Mouse (Mus musculus): ENCODE results near the gene Secisbp2. TPM values are rescaled to one million over a fixed set of nuclear protein-coding genes. Genes with fewer than 3 reads are reported as not detected.

Secisbp2 gene
- total RNA-seq, 1 experiment, result 26.6 TPM

DNA sequence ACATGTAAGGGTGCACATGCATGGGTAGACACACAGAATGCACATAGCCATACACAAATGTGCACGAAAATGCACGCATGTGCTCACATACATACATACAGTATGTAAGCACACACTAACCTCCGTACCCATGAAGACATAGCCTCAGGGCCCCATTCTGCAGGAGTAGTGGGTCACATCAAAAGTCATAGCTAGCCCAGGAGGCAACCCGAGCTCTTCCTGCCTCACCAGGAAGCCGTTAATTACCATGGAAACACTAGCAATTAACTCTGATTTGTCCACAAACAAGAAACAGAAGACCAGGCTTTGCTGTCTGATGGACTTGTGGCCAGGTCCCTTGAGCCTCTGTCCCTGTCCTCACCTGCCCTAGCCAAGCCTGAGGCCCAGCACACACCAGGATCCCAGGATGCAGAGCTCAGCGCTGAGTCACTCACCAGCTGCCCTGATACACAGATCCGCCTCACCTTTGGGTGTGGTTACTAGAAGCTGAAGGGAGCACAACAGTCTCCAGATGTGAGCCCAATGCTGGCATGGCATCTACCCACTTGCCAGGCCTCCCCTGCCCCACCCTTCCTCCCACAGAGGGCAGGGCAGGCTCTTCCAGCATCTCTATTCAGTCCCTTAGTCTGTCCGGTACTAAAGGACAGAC is 74.6 kb downstream of the Secisbp2 start:
- Histone ChIP-seq H3K9me3 (ENCODE audit: control insufficient read depth, insufficient read depth, low read depth, low read length) (no peaks in the 10 kb centered on the region), H3K4me1 (ENCODE audit: control insufficient read depth in 2 of 2, insufficient read depth in 2 of 2, low read length in 2 of 2, poor library complexity in 1 of 2) (peaks cover 13 to 55% of the 10 kb centered on the region in 2 experiments), H3K4me3 (ENCODE audit: insufficient read depth in 1 of 2, low read depth in 1 of 2, low read length in 2 of 2, poor library complexity in 1 of 2, severe bottlenecking in 1 of 2) (no peak overlapping the region), H3K36me3 (ENCODE audit: control insufficient read depth, insufficient read depth, low read length, poor library complexity, severe bottlenecking) (peaks cover 2% of the 10 kb centered on the region; the same call in 1 of the 2 replicates), H3K27ac (ENCODE audit: insufficient read depth, low read depth, low read length, poor library complexity, severe bottlenecking) (no peak overlapping the region), H3K9ac (ENCODE audit: insufficient read depth, low read depth, low read length, poor library complexity, severe bottlenecking) (no peak overlapping the region)
- no peak for DNase-seq (ENCODE audit: low read depth, low spot score)
- no peak for TF ChIP-seq ZC3H11A (IDR thresholded peaks at IDR 0.05; ENCODE audit: borderline replicate concordance, low read depth, low read length)
- 0 out of 2 replicates have a peak, but pooled peaks have one; percentile 40 for TF ChIP-seq MAFK (IDR thresholded peaks at IDR 0.05; ENCODE audit: insufficient read depth, low read depth, low read length)
- TF ChIP-seq CHD2 (IDR thresholded peaks at IDR 0.05; ENCODE audit: low read depth, low read length), result no peak
- in situ Hi-C loops (cut with MboI; ENCODE audit: low sequenced_read_pairs in 2 of 2, unreplicated experiment in 2 of 2), result no loop called here

GRCm38 (mm10) chr13:51727364-51727763 is 75.9 kb downstream of the Secisbp2 start:
- TF ChIP-seq ZNF384 (IDR thresholded peaks at IDR 0.05; ENCODE audit: low read depth, low read length) (peak; percentile 68), CHD2 (IDR thresholded peaks at IDR 0.05; ENCODE audit: low read depth, low read length) (no peak)
- Histone ChIP-seq H3K9ac (ENCODE audit: insufficient read depth, low read depth, low read length, poor library complexity, severe bottlenecking) (peak overlapping the region; percentile 28; the same call in 1 of the 2 replicates), H3K27ac (ENCODE audit: insufficient read depth, low read depth, low read length, poor library complexity, severe bottlenecking) (peak overlapping the region; percentile 24; the same call in 1 of the 2 replicates), H3K4me3 (ENCODE audit: insufficient read depth in 1 of 2, low read depth in 1 of 2, low read length in 2 of 2, poor library complexity in 1 of 2, severe bottlenecking in 1 of 2) (no peak overlapping the region), H3K4me1 (ENCODE audit: control insufficient read depth in 2 of 2, insufficient read depth in 2 of 2, low read length in 2 of 2, poor library complexity in 1 of 2) (peaks cover 13 to 67% of the 10 kb centered on the region in 2 experiments), H3K36me3 (ENCODE audit: control insufficient read depth, insufficient read depth, low read length, poor library complexity, severe bottlenecking) (no peaks in the 10 kb centered on the region), H3K9me3 (ENCODE audit: control insufficient read depth, insufficient read depth, low read depth, low read length) (no peaks in the 10 kb centered on the region)
- in situ Hi-C loops (cut with MboI; ENCODE audit: low sequenced_read_pairs in 2 of 2, unreplicated experiment in 2 of 2), result no loop called here
- no peak for DNase-seq (ENCODE audit: low read depth, low spot score)

GRCm38 (mm10) chr13:51729887-51730361 is 78.4 kb downstream of the Secisbp2 start:
- no peak for TF ChIP-seq CHD2 (IDR thresholded peaks at IDR 0.05; ENCODE audit: low read depth, low read length)
- no peak for TF ChIP-seq ZC3H11A (IDR thresholded peaks at IDR 0.05; ENCODE audit: borderline replicate concordance, low read depth, low read length)
- no peak for TF ChIP-seq ZNF384 (IDR thresholded peaks at IDR 0.05; ENCODE audit: low read depth, low read length)
- no peak for TF ChIP-seq MAFK (IDR thresholded peaks at IDR 0.05; ENCODE audit: insufficient read depth, low read depth, low read length)
- TF ChIP-seq HCFC1 (IDR thresholded peaks at IDR 0.05; ENCODE audit: borderline replicate concordance, insufficient read depth, low read length), result no peak
- H3K4me3 ChIP-seq (ENCODE audit: insufficient read depth in 1 of 2, low read depth in 1 of 2, low read length in 2 of 2, poor library complexity in 1 of 2, severe bottlenecking in 1 of 2), result no peak overlapping the region
- H3K27ac ChIP-seq (ENCODE audit: insufficient read depth, low read depth, low read length, poor library complexity, severe bottlenecking), result peak overlapping the region; percentile 50; the same call in 1 of the 2 replicates
- no peaks in the 10 kb centered on the region for H3K9me3 ChIP-seq (ENCODE audit: control insufficient read depth, insufficient read depth, low read depth, low read length)
- peaks cover 9 to 51% of the 10 kb centered on the region in 2 experiments for H3K4me1 ChIP-seq (ENCODE audit: control insufficient read depth in 2 of 2, insufficient read depth in 2 of 2, low read length in 2 of 2, poor library complexity in 1 of 2)
- no peaks in the 10 kb centered on the region for H3K36me3 ChIP-seq (ENCODE audit: control insufficient read depth, insufficient read depth, low read length, poor library complexity, severe bottlenecking)
- DNase-seq (ENCODE audit: low read depth, low spot score), result peak; percentile 76
- peak overlapping the region; percentile 6; the same call in 1 of the 2 replicates for H3K9ac ChIP-seq (ENCODE audit: insufficient read depth, low read depth, low read length, poor library complexity, severe bottlenecking)
- in situ Hi-C loops (cut with MboI; ENCODE audit: low sequenced_read_pairs in 2 of 2, unreplicated experiment in 2 of 2), result no loop called here

- DNase-seq (ENCODE audit: low read depth, low spot score), result no peak
- no peak for TF ChIP-seq HCFC1 (IDR thresholded peaks at IDR 0.05; ENCODE audit: borderline replicate concordance, insufficient read depth, low read length)
- no peaks in the 10 kb centered on the region for H3K9me3 ChIP-seq (ENCODE audit: control insufficient read depth, insufficient read depth, low read depth, low read length)
- no peak overlapping the region for H3K27ac ChIP-seq (ENCODE audit: insufficient read depth, low read depth, low read length, poor library complexity, severe bottlenecking)
- no peaks in the 10 kb centered on the region for H3K36me3 ChIP-seq (ENCODE audit: control insufficient read depth, insufficient read depth, low read length, poor library complexity, severe bottlenecking)
- peaks cover 9 to 40% of the 10 kb centered on the region in 2 experiments for H3K4me1 ChIP-seq (ENCODE audit: control insufficient read depth in 2 of 2, insufficient read depth in 2 of 2, low read length in 2 of 2, poor library complexity in 1 of 2)
- H3K9ac ChIP-seq (ENCODE audit: insufficient read depth, low read depth, low read length, poor library complexity, severe bottlenecking), result no peak overlapping the region
- no peak overlapping the region for H3K4me3 ChIP-seq (ENCODE audit: insufficient read depth in 1 of 2, low read depth in 1 of 2, low read length in 2 of 2, poor library complexity in 1 of 2, severe bottlenecking in 1 of 2)
- in situ Hi-C loops (cut with MboI; ENCODE audit: low sequenced_read_pairs in 2 of 2, unreplicated experiment in 2 of 2), result no loop called here
Observed at GRCm38 (mm10) chr13:51731474-51731873, 80.0 kb downstream of the Secisbp2 start.

Data from ES-E14 (cell line).